Mouse (Mus musculus) layer of hippocampus, adult 2 months (tissue): Measurements from ENCODE around the gene Diaph3. TPM values are rescaled to one million over a fixed set of nuclear protein-coding genes. Genes with fewer than 3 reads are reported as not detected.
A peak's percentile ranks its signal among the peaks of the same experiment; 100 is the strongest.

Experiments
- DNase-seq, 2 experiments: peaks; one replicate each; pipeline ENCODE4 v3.0.0; 2022; ENCODE audit warnings: low spot score in 2 of 2
- H3K27ac ChIP-seq: fragments of 200-600 bp; 2 replicates; pipeline ENCODE4 v1.8.1; 2022
- H3K4me3 ChIP-seq: fragments of 200-600 bp; 2 replicates; pipeline ENCODE4 v1.8.1; 2022; ENCODE audit warnings: mild to moderate bottlenecking
- CTCF ChIP-seq: fragments of 200-600 bp; conservative IDR thresholded peaks from 2 replicates; pipeline ENCODE4 v1.8.1; 2022; ENCODE audit warnings: antibody characterized with exemption, mild to moderate bottlenecking, moderate library complexity
- total RNA-seq, 2 experiments: library from RNA; stranded (reverse); gene quantifications; 2 replicates each; pipeline ENCODE4 v1.2.3; 2021

Gene Diaph3
- total RNA-seq, 2 experiments from 2014 or later, result 4.4 to 4.6 TPM

DNA sequence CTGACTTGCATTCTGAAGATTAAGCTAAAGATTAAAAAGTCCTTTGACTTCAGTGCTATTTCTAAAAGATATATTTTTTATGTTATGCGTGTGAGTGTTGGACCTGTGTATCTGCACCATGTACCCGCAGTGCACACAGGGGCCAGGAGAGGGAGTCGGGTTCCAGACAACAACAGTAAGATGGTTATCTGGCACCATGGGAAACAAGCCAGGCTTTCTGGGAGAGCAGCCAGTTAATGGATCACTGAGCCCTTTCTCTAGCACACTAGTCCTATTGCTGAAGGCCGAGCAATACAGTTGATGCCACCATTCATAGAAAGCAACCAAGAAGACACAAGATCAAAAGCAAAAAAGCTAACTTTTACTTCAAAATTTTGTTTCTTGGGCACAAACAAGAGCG, 271.5 kb downstream of the Diaph3 start:
- Histone ChIP-seq H3K27ac (no peak overlapping the region), H3K4me3 (no peak overlapping the region)
- peak; percentile 69 for TF ChIP-seq CTCF
- peak; percentile 53 to 61 for DNase-seq

DNA sequence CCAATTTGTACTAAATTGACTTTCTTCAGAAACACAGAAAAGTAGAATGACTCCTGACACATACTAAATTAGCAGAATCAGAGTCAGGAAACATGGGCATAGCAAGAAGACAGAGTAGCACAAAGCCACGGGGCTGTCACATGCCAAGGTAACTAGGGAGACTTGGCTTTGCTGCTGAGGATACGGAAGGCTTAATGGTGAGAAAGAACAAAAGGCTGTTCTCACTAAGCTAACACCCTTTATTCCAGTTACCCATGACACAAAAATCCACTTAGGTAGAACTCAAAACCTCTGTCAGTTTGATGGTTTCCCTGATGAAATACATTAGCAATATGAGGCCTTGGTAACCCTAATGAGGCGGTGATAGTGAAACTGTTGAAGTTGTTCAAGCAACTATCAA, 273.9 kb downstream of the Diaph3 start:
- no peak overlapping the region for H3K4me3 ChIP-seq
- peak; percentile 18 to 28 for DNase-seq
- peak overlapping the region; percentile 40; the same call in 1 of the 2 replicates for H3K27ac ChIP-seq
- no peak for TF ChIP-seq CTCF

DNA sequence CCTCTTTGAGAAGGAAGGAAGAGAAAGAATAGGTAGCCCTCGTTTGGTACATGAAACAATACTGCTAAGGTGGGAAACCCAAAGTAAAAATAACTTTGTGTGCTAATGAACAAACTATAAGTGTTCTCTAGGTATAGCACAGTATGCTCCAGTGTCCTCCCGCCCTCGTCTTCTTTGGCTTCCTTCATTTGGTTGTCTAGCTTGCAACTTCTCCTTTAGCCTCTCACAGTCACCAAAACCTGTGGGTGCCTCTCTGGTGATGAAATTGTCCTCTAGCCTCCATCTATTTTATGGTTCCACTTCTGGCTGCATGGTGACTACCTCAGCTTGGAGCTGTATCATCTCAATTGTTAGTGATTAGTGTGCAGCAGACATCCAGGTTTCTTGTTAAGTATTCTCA, 277.0 kb downstream of the Diaph3 start:
- no peak overlapping the region for H3K4me3 ChIP-seq
- TF ChIP-seq CTCF, result no peak
- no peak overlapping the region for H3K27ac ChIP-seq
- no peak for DNase-seq

DNA sequence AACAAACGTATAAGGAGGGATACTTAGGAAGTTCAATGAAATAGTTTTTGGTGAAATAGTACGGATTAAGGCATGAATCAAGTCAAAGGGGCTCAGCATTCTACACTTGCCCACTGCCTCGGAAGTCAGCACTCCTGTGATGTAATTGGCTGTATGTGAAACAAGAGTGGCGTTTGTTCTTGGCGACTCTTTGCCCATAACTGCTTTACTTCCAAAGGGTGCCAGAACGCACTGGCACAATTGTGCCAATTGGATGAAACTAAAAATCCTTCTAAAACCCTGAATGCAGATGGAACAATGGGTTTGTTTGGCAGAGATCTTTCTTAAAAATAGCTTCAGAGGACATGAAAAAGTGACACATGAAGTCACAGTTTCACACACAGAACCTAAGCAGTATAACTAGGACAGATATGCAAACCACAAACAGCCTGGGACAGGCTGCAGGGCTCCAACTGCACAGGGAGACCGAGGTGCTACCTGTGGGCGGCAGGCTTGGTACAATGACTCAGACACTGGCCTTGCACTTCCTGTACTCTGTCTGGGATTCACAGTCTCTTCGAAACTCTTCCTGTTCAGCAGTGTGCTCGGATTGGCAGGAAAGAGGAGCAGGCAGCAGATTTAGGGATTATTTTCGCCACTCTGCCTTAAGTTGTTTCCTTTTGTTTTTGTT, 279.6 kb downstream of the Diaph3 start:
- peak in 1 of 2 experiments; percentile 13 for DNase-seq
- no peak overlapping the region for H3K4me3 ChIP-seq
- H3K27ac ChIP-seq, result peak overlapping the region; percentile 40; the same call in 1 of the 2 replicates
- no peak for TF ChIP-seq CTCF

DNA sequence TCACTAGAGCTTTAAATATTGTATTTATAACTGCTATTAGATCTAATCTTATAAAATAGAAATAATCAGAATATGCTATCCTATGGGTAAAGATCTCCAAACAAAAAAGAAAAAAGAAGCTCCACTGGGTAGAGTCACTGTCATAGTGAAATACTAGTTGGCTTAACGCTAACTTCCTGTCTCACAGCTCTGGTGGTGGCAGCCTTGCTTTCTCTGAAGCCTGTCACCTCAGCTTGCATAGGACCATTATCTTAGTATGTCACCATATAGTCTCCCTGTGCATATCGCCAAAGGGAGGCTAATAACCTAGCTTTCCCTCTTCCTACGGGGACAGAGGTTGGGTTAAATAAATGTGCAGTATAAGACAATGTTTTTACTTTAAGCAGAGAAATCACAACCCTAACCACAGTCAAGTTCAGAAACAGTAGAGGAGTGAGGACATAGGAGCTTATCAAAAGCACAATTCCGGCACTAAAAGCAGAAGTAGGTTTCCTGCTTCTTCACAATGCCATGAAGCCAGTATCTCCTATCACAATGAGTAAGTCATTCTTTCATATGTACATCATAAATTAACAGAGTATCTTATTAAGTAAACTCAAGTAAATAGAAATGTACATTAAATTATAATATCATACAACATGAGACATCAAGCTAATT, 293.8 kb downstream of the Diaph3 start:
- DNase-seq, result no peak
- TF ChIP-seq CTCF, result no peak
- H3K27ac ChIP-seq, result no peak overlapping the region
- H3K4me3 ChIP-seq, result no peak overlapping the region

DNA sequence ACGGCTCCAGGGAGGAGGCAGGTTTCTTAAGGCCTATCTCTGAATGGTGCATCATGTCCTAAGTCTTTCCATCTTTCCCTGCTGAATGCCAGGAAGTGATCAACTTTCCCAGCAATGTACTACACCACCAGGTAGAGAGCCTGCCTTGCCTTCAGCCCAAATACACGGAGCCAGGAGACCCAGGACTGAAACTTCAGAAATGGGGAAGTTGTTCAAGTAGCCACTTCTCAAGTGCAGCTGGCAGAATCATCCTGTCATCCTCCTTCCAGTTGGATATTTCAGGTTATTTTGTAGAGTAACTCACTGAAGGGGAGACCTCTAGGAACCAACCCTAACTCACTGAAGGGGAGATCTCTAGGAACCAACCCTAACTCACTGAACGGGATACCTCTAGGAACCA, 297.0 kb downstream of the Diaph3 start:
- TF ChIP-seq CTCF, result no peak
- no peak overlapping the region for H3K4me3 ChIP-seq
- H3K27ac ChIP-seq, result no peak overlapping the region
- DNase-seq, result no peak

DNA sequence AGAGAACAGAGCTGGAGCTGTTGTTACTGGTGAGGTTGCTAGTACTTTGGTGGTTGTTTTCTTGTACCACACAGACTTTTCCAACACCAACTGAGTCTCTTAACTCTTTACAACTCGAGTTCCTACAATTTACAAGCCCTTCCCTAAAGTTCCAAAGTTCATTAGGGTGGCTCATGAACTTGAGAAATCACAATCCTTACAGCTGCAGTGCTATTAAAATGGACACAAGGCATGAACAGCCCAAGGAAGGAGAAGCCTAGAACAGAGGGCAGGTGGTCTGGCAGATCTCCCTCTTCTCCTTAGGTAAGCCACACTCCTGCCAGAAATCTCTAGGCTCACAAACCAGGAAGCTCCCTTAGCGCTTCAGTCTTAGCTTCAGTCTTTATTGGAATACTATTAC, 303.4 kb downstream of the Diaph3 start:
- Histone ChIP-seq H3K27ac (no peak overlapping the region), H3K4me3 (no peak overlapping the region)
- no peak for TF ChIP-seq CTCF
- no peak for DNase-seq

DNA sequence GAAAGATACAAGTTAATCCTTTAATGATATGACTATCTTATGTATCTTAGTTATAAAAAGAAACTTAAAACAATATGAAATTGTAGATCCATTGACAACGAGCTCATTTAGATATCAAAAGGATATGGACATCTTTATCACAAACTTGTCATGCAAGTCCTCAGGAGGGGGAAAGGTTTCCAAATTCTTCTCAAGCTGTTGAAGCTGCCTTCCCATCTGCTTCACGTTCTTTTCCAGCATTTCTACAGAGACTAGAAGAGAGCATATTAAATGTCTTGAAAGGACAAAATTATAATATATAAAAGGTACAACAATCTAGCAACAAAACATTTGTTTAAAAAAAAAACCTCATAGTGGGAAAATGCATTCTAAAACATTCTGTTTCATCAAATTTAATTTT, 306.2 kb downstream of the Diaph3 start:
- peak in 1 of 2 experiments; percentile 25 for DNase-seq
- Histone ChIP-seq H3K4me3 (no peak overlapping the region), H3K27ac (no peak overlapping the region)
- no peak for TF ChIP-seq CTCF

DNA sequence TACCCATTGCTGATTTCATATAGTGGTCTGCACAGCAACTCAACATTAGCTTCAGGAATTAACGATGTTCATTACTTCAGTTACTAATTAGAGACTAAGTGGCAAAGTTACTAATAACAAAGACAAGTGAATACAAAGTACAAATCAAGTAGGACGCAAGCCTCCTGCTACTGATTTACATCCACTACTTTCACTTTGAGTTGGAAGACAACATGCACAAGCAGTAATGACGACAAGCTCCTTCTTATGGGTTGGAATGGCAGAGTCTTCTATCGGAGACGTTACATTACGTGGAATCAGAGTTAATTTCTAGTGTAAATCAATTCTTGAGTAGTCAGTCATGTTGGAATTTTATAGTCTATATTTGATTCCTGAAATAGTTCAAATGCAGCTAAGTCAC, 306.8 kb downstream of the Diaph3 start:
- no peak for TF ChIP-seq CTCF
- Histone ChIP-seq H3K4me3 (no peak overlapping the region), H3K27ac (0 out of 2 replicates have a peak overlapping the region, but pooled peaks have one; percentile 12)
- DNase-seq, result no peak

DNA sequence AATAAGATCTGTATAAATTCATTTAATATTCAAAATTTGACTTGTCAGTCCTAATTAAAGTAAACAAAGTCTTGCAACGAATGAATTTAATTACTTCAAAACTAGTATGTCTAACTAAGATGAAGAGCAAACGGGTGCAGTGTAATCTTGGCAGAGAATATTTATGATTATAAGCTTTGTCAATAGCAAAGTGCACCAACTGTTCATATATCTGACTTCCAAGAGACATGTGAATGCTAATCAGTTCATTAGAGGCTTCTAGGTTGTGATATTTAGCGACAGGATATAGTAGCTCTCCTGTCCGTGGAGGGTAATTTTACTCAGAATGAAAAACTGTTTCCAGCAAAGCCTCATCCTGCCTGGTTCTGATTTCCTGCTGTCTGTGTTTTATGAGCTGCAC, 308.0 kb downstream of the Diaph3 start:
- Histone ChIP-seq H3K27ac (peak overlapping the region; percentile 55), H3K4me3 (no peak overlapping the region)
- DNase-seq, result no peak
- TF ChIP-seq CTCF, result no peak

DNA sequence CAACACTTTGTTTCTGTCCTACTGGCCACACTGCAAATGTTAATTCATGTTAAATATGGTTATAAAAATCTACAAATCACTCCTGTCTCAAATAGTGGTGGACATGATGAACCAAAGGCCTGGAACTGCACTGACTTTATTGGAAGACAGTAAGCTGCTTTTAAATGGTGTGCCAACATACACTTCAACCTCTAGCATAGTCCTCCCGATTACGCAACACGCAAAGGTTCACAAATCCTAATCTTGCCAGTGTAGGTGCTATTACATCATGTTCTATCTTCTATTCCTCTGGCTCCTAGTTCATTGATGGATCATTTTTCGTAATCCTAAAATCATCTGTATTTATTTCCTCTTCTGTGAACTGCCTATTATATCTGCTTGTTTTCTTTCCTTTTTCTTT, 324.8 kb downstream of the Diaph3 start:
- DNase-seq, result no peak
- H3K27ac ChIP-seq, result no peak overlapping the region
- no peak for TF ChIP-seq CTCF
- no peak overlapping the region for H3K4me3 ChIP-seq

DNA sequence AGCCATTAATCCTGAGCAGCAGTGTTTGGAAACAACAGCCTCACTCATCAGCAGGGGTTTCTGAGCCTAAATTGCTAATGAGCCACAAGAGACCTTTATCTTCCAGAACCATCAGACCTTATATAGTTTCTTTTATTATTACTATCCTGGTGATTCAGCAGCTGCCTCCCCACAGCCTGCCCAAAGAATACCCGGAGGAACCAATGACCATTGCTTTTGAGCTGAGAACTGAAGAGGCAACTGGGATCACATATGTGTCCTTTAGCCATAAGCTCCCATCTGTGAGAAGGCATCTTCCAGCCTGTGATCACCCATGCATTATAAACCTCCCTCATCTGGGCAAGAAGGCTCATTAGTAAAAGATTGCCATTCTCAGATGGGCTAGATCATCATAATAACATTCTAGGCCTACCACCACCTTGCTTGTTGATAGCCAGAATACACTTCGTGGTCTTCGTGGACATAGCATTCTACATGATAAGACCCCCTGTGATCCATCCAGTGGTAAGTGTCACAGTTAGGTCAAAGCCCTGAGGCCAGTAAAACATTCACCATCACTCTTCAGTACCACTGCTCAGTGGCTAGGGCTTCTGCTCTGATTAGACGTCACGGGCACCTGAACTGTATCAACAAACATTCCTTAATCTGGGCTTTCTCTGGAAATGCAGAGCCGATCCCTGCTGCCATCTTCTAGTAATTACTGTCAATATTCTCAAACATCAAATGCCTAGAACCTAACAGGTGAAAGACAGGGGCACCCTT, 352.0 kb downstream of the Diaph3 start:
- TF ChIP-seq CTCF, result no peak
- no peak overlapping the region for H3K27ac ChIP-seq
- H3K4me3 ChIP-seq, result no peak overlapping the region
- no peak for DNase-seq

DNA sequence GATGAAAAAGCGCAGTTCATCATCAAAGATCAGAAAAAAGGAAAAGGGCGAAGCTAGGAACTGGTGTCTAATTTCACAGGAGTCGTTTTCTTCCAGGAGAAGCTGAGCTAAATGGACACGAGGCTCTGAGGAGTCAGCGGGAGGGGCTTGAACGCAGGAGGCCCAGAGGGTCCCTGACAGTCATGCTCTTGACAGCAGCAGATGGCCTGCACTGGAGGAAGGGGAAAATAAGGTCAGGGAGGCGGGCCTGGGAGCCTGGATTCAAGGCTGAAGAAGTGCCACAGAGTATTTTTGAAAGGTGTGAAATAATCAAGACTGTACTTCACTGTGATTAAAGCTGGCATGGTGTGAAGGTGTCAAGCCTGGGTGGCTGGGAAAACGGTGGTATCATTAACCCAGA, 354.2 kb downstream of the Diaph3 start:
- DNase-seq, result no peak

More for the DNA sequence above, 354.2 kb downstream of the Diaph3 start:
- TF ChIP-seq CTCF, result no peak
- H3K27ac ChIP-seq, result no peak overlapping the region
- no peak overlapping the region for H3K4me3 ChIP-seq
